Mouse (Mus musculus) embryonic facial prominence, embryonic 14.5 days (tissue): ENCODE results near the gene Fsd1l. TPM values are rescaled to one million over a fixed set of nuclear protein-coding genes. Genes with fewer than 3 reads are reported as not detected.
"Not testable (repeated sequence)": the region's sequence is repeated elsewhere in the genome, so short reads cannot be mapped to it uniquely, and the experiment has no call there.

Experiments
- ATAC-seq: fragments of 200-750 bp; cut with Nextera tagmentation; 2 replicates; pipeline ENCODE4 v1.8.0; 2017; ENCODE audit warnings: low read depth, moderate number of reproducible peaks, moderate TSS enrichment
- DNase-seq: peaks from one replicate; pipeline ENCODE4 v3.0.0-alpha.2; 2015; ENCODE audit warnings: low spot score
- H3K27ac ChIP-seq: fragments of 300-500 bp; sonication (generic); replicated peaks from 2 replicates; pipeline ENCODE4 v1.5.1; 2014; ENCODE audit warnings: low read depth, mild to moderate bottlenecking, low read length, moderate library complexity
- H3K27me3 ChIP-seq: fragments of 300-500 bp; sonication (generic); replicated peaks from 2 replicates; pipeline ENCODE4 v1.6.1; 2014; ENCODE audit warnings: low read length; ENCODE audit not compliant: control insufficient read depth, insufficient read depth
- H3K36me3 ChIP-seq: fragments of 300-500 bp; sonication (generic); 2 replicates; pipeline ENCODE4 v1.6.1; 2014; ENCODE audit warnings: low read length, mixed read lengths; ENCODE audit not compliant: control insufficient read depth, insufficient read depth
- H3K4me1 ChIP-seq: fragments of 300-500 bp; sonication (generic); 2 replicates; pipeline ENCODE4 v1.6.1; 2014; ENCODE audit warnings: antibody characterized with exemption, low read length; ENCODE audit not compliant: control insufficient read depth, insufficient read depth
- H3K4me2 ChIP-seq: fragments of 300-500 bp; sonication (generic); 2 replicates; pipeline ENCODE4 v1.6.1; 2014; ENCODE audit warnings: low read depth, mild to moderate bottlenecking, low read length, moderate library complexity, mixed read lengths
- H3K4me3 ChIP-seq: fragments of 300-500 bp; sonication (generic); 2 replicates; pipeline ENCODE4 v1.5.1; 2014; ENCODE audit warnings: low read depth, mild to moderate bottlenecking, low read length
- H3K9ac ChIP-seq: fragments of 300-500 bp; sonication (generic); 2 replicates; pipeline ENCODE4 v1.6.1; 2014; ENCODE audit warnings: low read depth, mild to moderate bottlenecking, low read length, moderate library complexity, mixed read lengths
- H3K9me3 ChIP-seq: fragments of 300-500 bp; sonication (generic); 2 replicates; pipeline ENCODE4 v1.6.1; 2016; ENCODE audit warnings: low read length; ENCODE audit not compliant: control insufficient read depth
- WGBS: fragments of 180-500 bp; shearing (Covaris S2); extraction: QIAGEN DNeasy Blood & Tissue Kit; methylation state at CpG from one replicate; pipeline ENCODE4 v1.1.7; 2014; 5-methylcytosine and 5-hydroxymethylcytosine counted together
- polyA plus RNA-seq: library from polyadenylated mRNA; unstranded; fragments of >200 nt; fragmentation: Nextera tagmentation; extraction: Ambion mirVana; gene quantifications from 2 replicates; pipeline ENCODE4 v1.2.1, GENCODE M21; 2014

The Fsd1l gene
- polyA plus RNA-seq, 1 experiment from 2014 or later: 9.6 TPM

DNA sequence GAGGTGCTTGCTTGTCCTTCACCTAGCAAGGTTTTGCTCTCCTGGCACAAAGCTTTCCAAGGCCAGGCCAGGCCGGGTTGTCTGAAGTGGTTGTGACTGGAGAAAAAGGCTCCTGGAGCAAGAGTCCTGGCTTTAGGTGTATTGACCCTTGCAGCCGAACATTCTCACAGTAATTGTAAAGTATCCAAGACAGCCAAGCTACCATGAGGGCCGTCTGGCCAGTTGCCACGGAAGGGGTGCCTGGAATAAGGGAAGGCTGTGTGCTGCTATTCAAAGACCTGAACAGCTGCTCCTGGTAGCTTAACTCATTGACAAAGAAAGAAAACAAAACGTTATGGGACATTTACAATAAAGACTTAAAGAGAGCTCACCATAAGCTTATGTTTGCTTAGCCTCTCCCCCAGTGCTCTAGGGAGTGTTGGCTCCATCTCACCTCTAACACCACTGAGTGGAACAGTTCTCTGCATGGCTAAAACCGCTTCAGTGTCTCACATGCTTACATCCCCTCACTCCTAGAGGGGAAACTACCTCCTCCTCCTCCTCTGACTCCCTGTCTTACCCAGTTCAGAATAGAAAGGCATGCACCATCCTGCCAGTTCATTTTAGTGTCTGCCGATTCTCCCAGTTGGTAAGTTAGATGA is 6.1 kb downstream of the Fsd1l start:
- Histone ChIP-seq H3K9me3 (peaks cover 12% of the 10 kb centered on the region; the same call in 1 of the 2 replicates), H3K9ac (no peak overlapping the region), H3K27ac (no peak overlapping the region), H3K4me1 (peaks cover 8% of the 10 kb centered on the region), H3K4me3 (no peak overlapping the region), H3K36me3 (peaks cover 6% of the 10 kb centered on the region; the same call in 1 of the 2 replicates), H3K4me2 (no peak overlapping the region), H3K27me3 (no peaks in the 10 kb centered on the region)
- ATAC-seq (peak; percentile 77; the same call in 1 of the 2 replicates), DNase-seq (peak; percentile 75)
- WGBS: 57% methylated on average over 7 of the region's 7 CpGs

DNA sequence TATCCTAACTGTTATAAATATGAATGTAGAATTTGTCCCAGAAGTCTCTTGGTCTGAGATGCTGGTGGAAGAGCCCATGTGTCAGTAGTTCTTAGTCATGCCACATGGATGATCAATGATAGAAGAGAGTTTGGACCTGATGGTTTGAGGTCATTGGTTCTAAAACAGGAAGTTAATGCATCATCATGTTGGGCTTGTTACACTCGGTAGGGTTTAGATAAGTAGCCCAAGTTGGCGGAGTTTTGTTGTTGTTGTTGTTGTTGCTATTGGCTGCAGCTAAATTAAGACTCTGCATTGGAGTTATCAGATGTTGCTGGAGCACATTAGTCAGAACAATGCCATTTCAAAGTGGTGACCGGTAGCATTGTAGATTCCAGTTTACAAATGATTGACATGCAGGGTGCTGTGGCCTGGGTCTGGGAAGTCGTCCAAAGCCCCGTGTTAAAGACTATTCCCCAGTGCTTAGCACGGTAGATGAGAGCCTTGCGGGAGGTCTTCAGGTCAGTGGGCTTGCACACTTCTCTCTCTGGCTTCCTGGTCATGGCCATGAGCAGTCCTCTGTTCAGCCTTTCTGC is 7.4 kb downstream of the Fsd1l start:
- Histone ChIP-seq H3K27ac (no peak overlapping the region), H3K4me3 (no peak overlapping the region), H3K27me3 (no peaks in the 10 kb centered on the region), H3K36me3 (peaks cover 6% of the 10 kb centered on the region; the same call in 1 of the 2 replicates), H3K4me2 (no peak overlapping the region), H3K9me3 (peaks cover 12% of the 10 kb centered on the region; the same call in 1 of the 2 replicates), H3K4me1 (no peaks in the 10 kb centered on the region), H3K9ac (no peak overlapping the region)
- WGBS: 85% methylated on average over 7 of the region's 7 CpGs
- DNase-seq: no peak
- no peak for ATAC-seq

DNA sequence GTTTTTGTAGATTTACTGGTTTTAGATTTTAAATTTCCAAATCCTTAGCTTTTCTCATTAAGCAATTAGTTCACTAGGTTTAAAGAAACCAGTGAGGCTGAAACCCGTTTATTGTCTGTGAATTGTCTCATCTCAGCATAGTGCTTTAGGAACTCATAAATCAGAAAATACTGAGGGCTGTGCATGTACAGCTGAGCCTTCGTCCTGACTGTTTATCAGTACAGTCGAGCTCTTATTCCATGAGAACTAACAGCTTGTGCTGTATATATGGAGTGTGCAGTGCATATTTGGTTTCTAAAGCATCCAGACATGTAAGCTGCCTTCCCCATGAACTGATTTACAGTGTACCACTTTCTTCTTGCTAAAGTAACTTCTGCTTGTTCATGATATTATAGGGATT is 26.8 kb downstream of the Fsd1l start:
- Histone ChIP-seq H3K4me2 (no peak overlapping the region), H3K27me3 (no peaks in the 10 kb centered on the region), H3K4me3 (no peak overlapping the region), H3K9ac (no peak overlapping the region), H3K9me3 (no peaks in the 10 kb centered on the region), H3K4me1 (no peaks in the 10 kb centered on the region), H3K36me3 (peaks cover 23% of the 10 kb centered on the region), H3K27ac (no peak overlapping the region)
- no peak for ATAC-seq
- no peak for DNase-seq
- 77% methylated on average over 3 of the region's 3 CpGs for WGBS

DNA sequence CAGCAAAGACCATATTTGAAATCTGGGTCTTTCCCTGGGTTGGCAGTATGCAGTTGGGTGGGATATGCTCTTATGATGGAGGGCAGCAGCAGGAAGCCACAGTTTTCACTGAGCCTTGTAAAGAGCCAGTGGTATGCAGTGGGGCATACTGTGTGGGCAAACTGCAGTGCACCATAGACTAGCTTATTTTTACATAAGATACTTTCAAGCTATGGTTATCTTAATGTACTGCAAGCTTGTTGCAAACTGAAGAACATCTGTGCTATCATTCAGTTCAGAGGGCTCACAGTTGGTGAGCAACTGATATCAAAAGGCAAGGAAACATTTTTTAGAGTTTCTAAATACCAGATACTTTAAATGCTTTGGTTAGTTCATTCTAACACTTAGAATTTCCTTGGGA is 29.4 kb downstream of the Fsd1l start:
- Histone ChIP-seq H3K27me3 (no peaks in the 10 kb centered on the region), H3K9ac (no peak overlapping the region), H3K27ac (no peak overlapping the region), H3K4me3 (no peak overlapping the region), H3K36me3 (peaks cover 19% of the 10 kb centered on the region; the same call in 1 of the 2 replicates), H3K9me3 (no peaks in the 10 kb centered on the region), H3K4me1 (no peaks in the 10 kb centered on the region), H3K4me2 (no peak overlapping the region)
- ATAC-seq (no peak), DNase-seq (no peak)

DNA sequence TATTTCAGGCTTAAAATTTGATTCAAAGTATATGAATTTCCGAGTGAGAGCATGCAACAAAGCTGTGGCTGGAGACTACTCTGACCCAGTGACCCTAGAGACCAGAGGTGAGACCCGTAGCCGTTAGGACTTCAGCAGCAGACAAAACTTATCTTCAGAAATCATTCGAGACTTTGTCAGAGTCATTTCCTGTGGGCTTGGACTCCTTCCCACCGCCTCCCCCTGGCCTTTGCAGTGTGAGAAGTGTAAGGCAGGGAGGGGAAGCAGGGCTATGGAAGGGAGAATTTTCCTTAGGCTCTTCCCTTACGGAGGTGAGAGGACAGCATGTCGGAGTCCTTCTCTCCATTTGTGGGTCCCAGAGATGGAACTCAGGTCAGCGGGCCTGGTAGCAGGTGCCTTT is 50.8 kb downstream of the Fsd1l start:
- 76% methylated on average over 8 of the region's 8 CpGs for WGBS
- DNase-seq (no peak), ATAC-seq (no peak)
- H3K4me3 ChIP-seq: no peak overlapping the region
- H3K27ac ChIP-seq: no peak overlapping the region
- H3K4me1 ChIP-seq: no peaks in the 10 kb centered on the region
- no peak overlapping the region for H3K9ac ChIP-seq
- peaks cover 24% of the 10 kb centered on the region for H3K36me3 ChIP-seq
- no peaks in the 10 kb centered on the region for H3K9me3 ChIP-seq
- no peaks in the 10 kb centered on the region for H3K27me3 ChIP-seq
- H3K4me2 ChIP-seq: no peak overlapping the region

DNA sequence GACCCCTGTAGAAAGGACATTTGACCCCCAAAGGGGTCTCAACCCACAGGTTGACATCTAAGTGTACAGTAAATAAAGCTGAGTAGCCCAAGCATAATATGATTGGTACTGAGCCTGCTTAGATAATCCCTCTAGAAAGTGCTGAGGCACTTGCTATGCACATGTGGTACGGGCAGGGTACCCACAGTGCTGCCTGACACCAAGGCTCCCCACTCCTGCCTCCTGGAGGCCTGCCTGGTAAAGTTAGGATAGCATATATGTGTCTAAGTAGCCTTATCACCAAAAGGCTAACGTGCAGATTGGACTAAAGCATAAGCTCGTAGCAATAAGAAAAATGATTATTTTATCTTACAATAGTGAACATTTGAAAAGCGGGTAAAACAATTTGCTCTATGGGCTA is 57.7 kb downstream of the Fsd1l start:
- H3K27ac ChIP-seq: no peak overlapping the region
- H3K9me3 ChIP-seq: no peaks in the 10 kb centered on the region
- no peak for ATAC-seq
- no peak overlapping the region for H3K9ac ChIP-seq
- DNase-seq: no peak
- H3K27me3 ChIP-seq: no peaks in the 10 kb centered on the region
- WGBS: 90% methylated on average over 4 of the region's 4 CpGs
- H3K4me2 ChIP-seq: no peak overlapping the region
- no peak overlapping the region for H3K4me3 ChIP-seq
- H3K36me3 ChIP-seq: peaks cover 7% of the 10 kb centered on the region; the same call in 1 of the 2 replicates
- no peaks in the 10 kb centered on the region for H3K4me1 ChIP-seq

DNA sequence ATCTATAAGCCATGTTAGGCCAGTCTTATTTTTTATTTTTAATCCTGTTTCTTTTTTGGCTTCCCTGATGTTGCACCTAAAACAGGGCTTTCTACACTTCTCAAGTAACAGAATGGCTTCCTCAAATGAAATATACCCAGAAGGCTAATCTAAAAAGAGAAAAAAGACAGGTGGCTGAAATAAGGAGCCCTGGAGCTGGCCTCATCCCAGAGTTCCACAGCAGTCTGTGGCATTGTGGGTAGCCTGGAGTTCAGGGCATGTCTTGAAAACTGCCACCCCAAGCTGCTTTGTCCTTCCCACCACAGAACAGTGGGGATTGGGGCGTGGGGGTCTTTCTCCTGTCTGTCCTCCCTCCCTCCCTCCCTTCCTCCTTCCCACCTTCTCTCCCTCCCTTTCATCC is 60.1 kb downstream of the Fsd1l start:
- no peak overlapping the region for H3K4me3 ChIP-seq
- DNase-seq (no peak), ATAC-seq (no peak)
- H3K9ac ChIP-seq: no peak overlapping the region
- peaks cover 12% of the 10 kb centered on the region; the same call in 1 of the 2 replicates for H3K36me3 ChIP-seq
- H3K4me2 ChIP-seq: no peak overlapping the region
- 70% methylated on average over 1 of the region's 1 CpGs for WGBS
- no peaks in the 10 kb centered on the region for H3K27me3 ChIP-seq
- no peak overlapping the region for H3K27ac ChIP-seq
- no peaks in the 10 kb centered on the region for H3K4me1 ChIP-seq
- H3K9me3 ChIP-seq: no peaks in the 10 kb centered on the region

DNA sequence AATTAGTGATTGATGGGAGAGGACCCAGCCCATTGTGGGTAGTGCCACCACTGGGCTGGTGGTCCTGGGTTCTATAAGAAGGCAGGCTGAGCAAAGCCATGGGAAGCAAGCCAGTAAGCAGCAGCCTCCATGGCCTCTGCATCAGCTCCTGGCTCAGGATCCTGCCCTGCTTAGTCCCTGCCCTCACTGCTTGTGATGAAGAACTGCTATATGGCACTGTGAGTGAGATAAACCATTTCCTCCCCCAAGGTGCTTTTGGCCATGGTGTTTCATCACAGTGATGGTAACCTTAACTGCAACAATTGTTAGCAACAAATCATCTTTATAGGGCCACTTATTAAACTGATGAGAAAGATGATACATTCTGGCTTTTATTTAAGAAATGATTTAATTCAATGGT is 77.9 kb downstream of the Fsd1l start:
- ATAC-seq, H3K9ac ChIP-seq, DNase-seq, H3K4me3 ChIP-seq, H3K36me3 ChIP-seq, H3K27me3 ChIP-seq, H3K4me1 ChIP-seq, H3K9me3 ChIP-seq, H3K27ac ChIP-seq, H3K4me2 ChIP-seq: not testable (repeated sequence)

DNA sequence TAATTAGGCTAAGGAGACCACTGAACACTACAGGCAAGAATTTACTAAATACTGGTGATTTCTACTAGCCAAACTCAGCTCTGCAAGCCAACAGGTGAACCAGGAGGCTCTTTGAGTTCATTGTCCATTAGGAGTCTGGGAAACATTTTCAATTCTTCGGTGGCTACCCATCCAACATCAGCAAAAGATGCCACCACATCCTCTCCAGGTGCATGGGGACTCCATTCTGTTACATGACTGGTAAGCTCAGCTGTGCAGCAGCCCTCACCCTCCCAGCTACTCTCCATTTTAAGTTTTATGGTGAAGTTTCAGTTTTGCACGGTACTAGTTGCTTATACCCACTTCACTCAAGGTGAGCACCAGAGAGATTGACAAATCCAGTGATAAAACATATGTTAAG is 78.8 kb downstream of the Fsd1l start:
- no peaks in the 10 kb centered on the region for H3K9me3 ChIP-seq
- H3K4me1 ChIP-seq: no peaks in the 10 kb centered on the region
- 80% methylated on average over 2 of the region's 2 CpGs for WGBS
- no peak overlapping the region for H3K27ac ChIP-seq
- H3K9ac ChIP-seq: no peak overlapping the region
- no peak overlapping the region for H3K4me3 ChIP-seq
- DNase-seq (no peak), ATAC-seq (no peak)
- H3K27me3 ChIP-seq: no peaks in the 10 kb centered on the region
- no peak overlapping the region for H3K4me2 ChIP-seq
- H3K36me3 ChIP-seq: no peaks in the 10 kb centered on the region
